Mouse (Mus musculus) CH12.LX (cell line): Measurements from ENCODE around the gene Snx4. TPM values are rescaled to one million over a fixed set of nuclear protein-coding genes. Genes with fewer than 3 reads are reported as not detected.

Source experiments
- DNase-seq: peaks from one replicate; pipeline ENCODE4 v3.0.0-alpha.2; 2013; ENCODE audit errors: extremely low read depth
- H3K27ac ChIP-seq: 2 replicates; pipeline ENCODE4 v1.5.1; 2012; ENCODE audit warnings: low read depth, mild to moderate bottlenecking, control low read depth, moderate library complexity; ENCODE audit not compliant: insufficient read depth
- H3K27me3 ChIP-seq: replicated peaks from 2 replicates; pipeline ENCODE3; 2012; ENCODE audit warnings: inconsistent platforms
- H3K36me3 ChIP-seq, 2 experiments: replicated peaks in 1 of 2; 2 replicates each; pipeline versions ENCODE3 to v1.6.1; 2012; ENCODE audit warnings: inconsistent platforms in 1 of 2, low read length in 1 of 2, mild to moderate bottlenecking in 1 of 2, mixed read lengths in 1 of 2, moderate library complexity in 1 of 2; ENCODE audit not compliant: control insufficient read depth in 1 of 2, insufficient read depth in 1 of 2
- H3K4me1 ChIP-seq, 2 experiments: 2 replicates each; pipeline ENCODE4 v1.6.1; 2012; ENCODE audit warnings: inconsistent platforms in 1 of 2, moderate library complexity in 1 of 2; ENCODE audit not compliant: insufficient read depth in 2 of 2, control insufficient read depth in 1 of 2
- H3K4me2 ChIP-seq: 2 replicates; pipeline ENCODE4 v1.6.1; 2012; ENCODE audit warnings: low read depth, mild to moderate bottlenecking, control low read depth; ENCODE audit not compliant: poor library complexity, insufficient read depth, severe bottlenecking
- H3K4me3 ChIP-seq, 3 experiments: fragments of 150-350 bp in 1 of 3; sonication (generic) in 1 of 3; replicated peaks in 1 of 3; 2 replicates each; pipeline versions ENCODE3 to v1.5.1; 2011 to 2012; ENCODE audit warnings: low read depth in 2 of 3, low read length in 2 of 3, mild to moderate bottlenecking in 2 of 3, moderate library complexity in 2 of 3, control low read depth in 1 of 3, improper control_type of control experiment in 1 of 3, inconsistent platforms in 1 of 3, mixed read lengths in 1 of 3; ENCODE audit not compliant: poor library complexity in 1 of 3
- H3K79me2 ChIP-seq: replicated peaks from 2 replicates; pipeline ENCODE4 v1.6.1; 2012; ENCODE audit warnings: mild to moderate bottlenecking, moderate library complexity; ENCODE audit not compliant: control insufficient read depth, poor library complexity, insufficient read depth, severe bottlenecking; ENCODE audit errors: extremely low read depth
- H3K9ac ChIP-seq: 2 replicates; pipeline ENCODE4 v1.6.1; 2012; ENCODE audit warnings: low read depth, mild to moderate bottlenecking, control low read depth, moderate library complexity; ENCODE audit not compliant: insufficient read depth
- H3K9me3 ChIP-seq: replicated peaks from 2 replicates; pipeline ENCODE3; 2012; ENCODE audit warnings: low read length, inconsistent platforms, mixed read lengths
- BHLHE40 ChIP-seq: IDR thresholded peaks from 2 replicates; pipeline ENCODE4 v1.6.1; 2011; ENCODE audit warnings: mild to moderate bottlenecking, low read depth, low read length, improper control_type of control experiment
- CHD1 ChIP-seq: IDR thresholded peaks from 2 replicates; pipeline ENCODE4 v1.6.1; 2012; ENCODE audit warnings: low read depth, low read length, improper control_type of control experiment, inconsistent platforms
- CHD2 ChIP-seq: IDR thresholded peaks from 2 replicates; pipeline ENCODE4 v1.6.1; 2011; ENCODE audit warnings: low read length, improper control_type of control experiment
- CTCF ChIP-seq, 2 experiments: IDR thresholded peaks in 1 of 2; conservative IDR thresholded peaks in 1 of 2; 2 replicates each; pipeline ENCODE4 v1.5.1; 2011 to 2012; ENCODE audit warnings: low read depth in 2 of 2, low read length in 2 of 2, improper control_type of control experiment in 1 of 2, inconsistent platforms in 1 of 2, mild to moderate bottlenecking in 1 of 2, moderate library complexity in 1 of 2
- E2F4 ChIP-seq: IDR thresholded peaks from 2 replicates; pipeline ENCODE4 v1.6.1; 2011; ENCODE audit warnings: low read depth, low read length, improper control_type of control experiment; ENCODE audit not compliant: insufficient replicate concordance
- EP300 ChIP-seq: IDR thresholded peaks from 2 replicates; pipeline ENCODE4 v1.6.1; 2011; ENCODE audit warnings: low read length, improper control_type of control experiment
- IRF4 ChIP-seq: IDR thresholded peaks from 2 replicates; pipeline ENCODE4 v1.6.1; 2014; ENCODE audit warnings: low read depth, mild to moderate bottlenecking, inconsistent platforms, low read length, improper control_type of control experiment
- JUN ChIP-seq: IDR thresholded peaks from 2 replicates; pipeline ENCODE4 v1.6.1; 2011; ENCODE audit warnings: low read depth, mild to moderate bottlenecking, low read length, improper control_type of control experiment, moderate library complexity; ENCODE audit not compliant: insufficient read depth
- MAFK ChIP-seq: IDR thresholded peaks from 2 replicates; pipeline ENCODE4 v1.6.1; 2011; ENCODE audit warnings: low read length, improper control_type of control experiment; ENCODE audit not compliant: insufficient replicate concordance
- MAX ChIP-seq: IDR thresholded peaks from 2 replicates; pipeline ENCODE4 v1.6.1; 2011; ENCODE audit warnings: low read length, improper control_type of control experiment
- MAZ ChIP-seq: IDR thresholded peaks from 2 replicates; pipeline ENCODE4 v1.6.1; 2012; ENCODE audit warnings: low read depth, mild to moderate bottlenecking, inconsistent platforms, low read length, improper control_type of control experiment, moderate library complexity
- NELFE ChIP-seq: IDR thresholded peaks from 2 replicates; pipeline ENCODE4 v1.6.1; 2011; ENCODE audit warnings: low read depth, low read length, improper control_type of control experiment
- NRF1 ChIP-seq: IDR thresholded peaks from 2 replicates; pipeline ENCODE4 v1.6.1; 2014; ENCODE audit warnings: low read depth, mild to moderate bottlenecking, inconsistent platforms, low read length, improper control_type of control experiment, moderate library complexity
- PAX5 ChIP-seq: IDR thresholded peaks from 2 replicates; pipeline ENCODE4 v1.6.1; 2012; ENCODE audit warnings: low read length, inconsistent platforms, mixed read lengths
- POLR2AphosphoS2 ChIP-seq: IDR thresholded peaks from 2 replicates; pipeline ENCODE4 v1.6.1; 2011; ENCODE audit warnings: low read depth, low read length, improper control_type of control experiment
- RAD21 ChIP-seq: IDR thresholded peaks from 2 replicates; pipeline ENCODE4 v1.6.1; 2011; ENCODE audit warnings: low read depth, mild to moderate bottlenecking, low read length, improper control_type of control experiment, moderate library complexity
- RCOR1 ChIP-seq: conservative IDR thresholded peaks from 2 replicates; pipeline ENCODE4 v1.6.1; 2012; ENCODE audit warnings: low read depth, mild to moderate bottlenecking, inconsistent platforms, low read length, improper control_type of control experiment
- SIN3A ChIP-seq: IDR thresholded peaks from 2 replicates; pipeline ENCODE4 v1.6.1; 2012; ENCODE audit warnings: low read length, improper control_type of control experiment, inconsistent platforms
- SMC3 ChIP-seq: IDR thresholded peaks from 2 replicates; pipeline ENCODE4 v1.6.1; 2011; ENCODE audit warnings: low read depth, low read length, improper control_type of control experiment
- TBP ChIP-seq: conservative IDR thresholded peaks from 2 replicates; pipeline ENCODE4 v1.6.1; 2011; ENCODE audit warnings: low read depth, low read length, improper control_type of control experiment
- UBTF ChIP-seq: IDR thresholded peaks from 2 replicates; pipeline ENCODE4 v1.6.1; 2012; ENCODE audit warnings: low read depth, mild to moderate bottlenecking, inconsistent platforms, low read length, improper control_type of control experiment, moderate library complexity
- USF1 ChIP-seq: IDR thresholded peaks from 2 replicates; pipeline ENCODE4 v1.6.1; 2014; ENCODE audit warnings: low read depth, mild to moderate bottlenecking, inconsistent platforms, low read length, improper control_type of control experiment
- ZMIZ1 ChIP-seq: IDR thresholded peaks from 2 replicates; pipeline ENCODE4 v1.6.1; 2012; ENCODE audit warnings: low read depth, mild to moderate bottlenecking, inconsistent platforms, low read length, improper control_type of control experiment
- dilution Hi-C: fragments of 300-500 bp; cut with MboI; formaldehyde crosslinking; loops from 2 replicates; pipeline ENCODE4 v1.14.3; 2020; ENCODE audit warnings: low sequenced_read_pairs; ENCODE audit not compliant: extremely low pct_unique_long_range_greater_than_20kb, extremely low pct_ligation_motif_present
- in situ Hi-C: fragments of 300-500 bp; cut with MboI; formaldehyde crosslinking; loops from 3 replicates; pipeline ENCODE4 v1.14.3; 2019; ENCODE audit warnings: low sequenced_read_pairs, low pct_ligation_motif_present, low pct_unique_long_range_greater_than_20kb, mixed read lengths
- polyA plus RNA-seq: library from polyadenylated mRNA; unstranded; fragments of >175 nt; gene quantifications from 2 replicates; pipeline ENCODE4 v1.2.1, GENCODE M21; 2012; ENCODE audit warnings: low read depth; ENCODE audit not compliant: insufficient read length
- total RNA-seq, 2 experiments: library from RNA; depleted of rRNA; stranded (reverse); fragments of 300-350 nt in 1 of 2; fragments of >200 nt in 1 of 2; gene quantifications; 2 replicates each; pipeline ENCODE4 v1.2.3; 2012 to 2014

The Snx4 gene
- total and polyA plus RNA-seq, 3 experiments = 77.9 to 168 (median 105) TPM

GRCm38 (mm10) chr16:33234128-33234527 lies 17.1 kb upstream of the Snx4 start:
- Histone ChIP-seq H3K27me3 (no peaks in the 10 kb centered on the region), H3K9ac (no peak overlapping the region), H3K9me3 (no peaks in the 10 kb centered on the region), H3K36me3 (peaks cover 24 to 77% of the 10 kb centered on the region in 2 experiments), H3K4me2 (no peak overlapping the region), H3K79me2 (no peaks in the 10 kb centered on the region), H3K4me1 (peaks cover 0 to 12% of the 10 kb centered on the region in 2 experiments; a peak in 3 of 4 replicates), H3K4me3 (no peak overlapping the region), H3K27ac (no peak overlapping the region)
- TF ChIP-seq NELFE (no peak), CHD2 (no peak), CTCF (conservative IDR thresholded peaks at IDR 0.05 in 1 of 2, IDR thresholded peaks at IDR 0.05 in 1 of 2; ENCODE audit: low read depth in 2 of 2, low read length in 2 of 2) (no peak), PAX5 (no peak), MAFK (no peak), CHD1 (no peak), UBTF (no peak), ZMIZ1 (no peak), POLR2AphosphoS2 (no peak), IRF4 (no peak), MAZ (no peak), MAX (no peak)
- in situ Hi-C loops = no loop called here
- dilution Hi-C loops = no loop called here
- no peak for DNase-seq

- dilution Hi-C loops = no loop called here
- Histone ChIP-seq H3K4me2 (no peak overlapping the region), H3K4me1 (peaks cover 0 to 15% of the 10 kb centered on the region in 2 experiments; a peak in 3 of 4 replicates), H3K27ac (no peak overlapping the region), H3K79me2 (no peaks in the 10 kb centered on the region), H3K9ac (no peak overlapping the region), H3K4me3 (no peak overlapping the region), H3K27me3 (no peaks in the 10 kb centered on the region), H3K36me3 (peaks cover 39 to 80% of the 10 kb centered on the region in 2 experiments), H3K9me3 (no peaks in the 10 kb centered on the region)
- no peak for TF ChIP-seq TBP
- no peak for DNase-seq
- in situ Hi-C loops = no loop called here
Measured at GRCm38 (mm10) chr16:33236151-33236550, 15.1 kb upstream of the Snx4 start.

GRCm38 (mm10) chr16:33239305-33239704 lies 11.9 kb upstream of the Snx4 start:
- in situ Hi-C loops (no loop called here), dilution Hi-C loops (no loop called here)
- H3K36me3 ChIP-seq = peaks cover 58 to 89% of the 10 kb centered on the region in 2 experiments
- no peak for DNase-seq
- no peaks in the 10 kb centered on the region for H3K79me2 ChIP-seq
- peaks cover 2 to 12% of the 10 kb centered on the region in 2 experiments for H3K4me1 ChIP-seq
- H3K4me2 ChIP-seq = no peak overlapping the region
- no peak overlapping the region for H3K9ac ChIP-seq
- H3K4me3 ChIP-seq = no peak overlapping the region
- H3K27ac ChIP-seq = no peak overlapping the region
- TF ChIP-seq CHD2 = no peak
- TF ChIP-seq JUN = no peak
- TF ChIP-seq PAX5 = no peak
- TF ChIP-seq RCOR1 = no peak
- no peak for TF ChIP-seq CTCF (conservative IDR thresholded peaks at IDR 0.05 in 1 of 2, IDR thresholded peaks at IDR 0.05 in 1 of 2; ENCODE audit: low read depth in 2 of 2, low read length in 2 of 2)
- no peak for TF ChIP-seq SIN3A
- no peak for TF ChIP-seq SMC3
- TF ChIP-seq NRF1 = no peak
- no peak for TF ChIP-seq USF1
- no peak for TF ChIP-seq RAD21
- TF ChIP-seq TBP = no peak
- TF ChIP-seq E2F4 = no peak
- no peak for TF ChIP-seq IRF4
- TF ChIP-seq CHD1 = no peak
- TF ChIP-seq ZMIZ1 = no peak
- no peak for TF ChIP-seq BHLHE40
- TF ChIP-seq EP300 = no peak
- H3K27me3 ChIP-seq = no peaks in the 10 kb centered on the region
- no peaks in the 10 kb centered on the region for H3K9me3 ChIP-seq
